Mouse (Mus musculus): ENCODE results near the gene BC052040. TPM values are rescaled to one million over a fixed set of nuclear protein-coding genes. Genes with fewer than 3 reads are reported as not detected.
A peak's percentile ranks its signal among the peaks of the same experiment; 100 is the strongest.

Gene BC052040
- polyA plus RNA-seq, 1 experiment from 2014 or later = 12.9 TPM

DNA sequence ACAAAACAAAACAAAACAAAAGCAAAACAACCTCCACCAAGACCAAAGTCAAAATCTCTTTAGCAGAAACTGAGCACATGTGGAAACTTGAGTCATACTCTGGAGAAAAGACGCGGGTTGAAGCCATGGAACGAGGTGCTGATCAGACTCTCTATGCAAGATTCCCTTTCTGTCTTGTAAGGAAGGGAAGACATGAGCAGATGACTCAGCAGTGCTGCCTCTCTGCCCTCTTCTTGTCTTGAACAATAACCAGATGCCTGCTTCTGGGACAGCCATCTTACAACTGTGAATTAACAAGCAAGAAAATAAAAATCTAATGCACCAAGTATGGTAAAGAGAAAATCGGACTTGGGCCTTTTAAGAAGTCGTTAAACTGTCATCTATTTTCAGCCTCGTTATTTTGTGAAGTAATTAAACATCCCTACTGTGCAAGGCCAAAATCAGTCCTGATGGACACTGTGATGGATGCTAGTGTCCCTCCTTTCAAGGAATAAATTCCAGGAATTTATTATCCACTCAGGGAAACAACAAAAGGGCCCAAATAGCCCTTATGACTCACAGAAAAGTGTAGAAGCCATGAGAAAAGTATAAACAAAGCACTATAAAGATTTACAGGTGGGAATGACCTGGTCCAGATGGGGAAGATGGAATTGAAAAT, 18.0 kb upstream of the BC052040 start:
- Histone ChIP-seq H3K9me3 (replicated peaks; ENCODE audit: control insufficient read depth, low read length) (no peaks in the 10 kb centered on the region; the same call in 1 of the 2 replicates), H3K36me3 (ENCODE audit: control insufficient read depth, insufficient read depth) (no peaks in the 10 kb centered on the region), H3K27me3 (ENCODE audit: control insufficient read depth, insufficient read depth, low read length) (no peaks in the 10 kb centered on the region), H3K9ac (ENCODE audit: low read length) (no peak overlapping the region), H3K4me1 (ENCODE audit: control insufficient read depth, insufficient read depth, low read length) (no peaks in the 10 kb centered on the region), H3K4me2 (ENCODE audit: low read depth, low read length) (no peak overlapping the region), H3K4me3 (ENCODE audit: low read length) (no peak overlapping the region), H3K27ac (ENCODE audit: low read length) (no peak overlapping the region)
- WGBS = 78% methylated on average over 6 of the region's 6 CpGs
- ATAC-seq (replicated peaks; ENCODE audit: extremely low read depth, insufficient read depth, low FRiP score) = no peak

DNA sequence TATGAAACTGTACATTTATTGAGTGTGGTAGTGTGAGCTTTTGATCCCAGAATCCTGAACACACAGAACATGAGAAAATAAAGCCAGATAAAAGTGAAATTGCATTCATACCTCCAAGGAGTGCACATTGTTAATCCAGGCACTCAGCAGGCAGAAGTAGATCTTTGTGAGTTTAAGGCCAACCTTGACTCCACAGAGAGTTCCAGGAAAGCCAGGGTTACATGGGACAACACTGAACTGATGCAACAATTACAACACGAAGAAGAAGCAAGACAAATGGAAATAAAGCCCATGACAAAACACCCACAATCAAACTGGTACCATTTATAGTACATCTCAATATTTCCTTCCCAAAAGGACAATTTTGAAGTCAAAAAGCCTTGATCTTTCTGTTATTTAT, 9.5 kb upstream of the BC052040 start:
- Histone ChIP-seq H3K4me2 (ENCODE audit: low read depth, low read length) (no peak overlapping the region), H3K4me1 (ENCODE audit: control insufficient read depth, insufficient read depth, low read length) (no peaks in the 10 kb centered on the region), H3K9me3 (replicated peaks; ENCODE audit: control insufficient read depth, low read length) (no peaks in the 10 kb centered on the region), H3K36me3 (ENCODE audit: control insufficient read depth, insufficient read depth) (no peaks in the 10 kb centered on the region), H3K27me3 (ENCODE audit: control insufficient read depth, insufficient read depth, low read length) (no peaks in the 10 kb centered on the region), H3K27ac (ENCODE audit: low read length) (no peak overlapping the region), H3K9ac (ENCODE audit: low read length) (no peak overlapping the region), H3K4me3 (ENCODE audit: low read length) (no peak overlapping the region)
- ATAC-seq (replicated peaks; ENCODE audit: extremely low read depth, insufficient read depth, low FRiP score) = no peak
- 74% methylated on average over 1 of the region's 1 CpGs for WGBS

DNA sequence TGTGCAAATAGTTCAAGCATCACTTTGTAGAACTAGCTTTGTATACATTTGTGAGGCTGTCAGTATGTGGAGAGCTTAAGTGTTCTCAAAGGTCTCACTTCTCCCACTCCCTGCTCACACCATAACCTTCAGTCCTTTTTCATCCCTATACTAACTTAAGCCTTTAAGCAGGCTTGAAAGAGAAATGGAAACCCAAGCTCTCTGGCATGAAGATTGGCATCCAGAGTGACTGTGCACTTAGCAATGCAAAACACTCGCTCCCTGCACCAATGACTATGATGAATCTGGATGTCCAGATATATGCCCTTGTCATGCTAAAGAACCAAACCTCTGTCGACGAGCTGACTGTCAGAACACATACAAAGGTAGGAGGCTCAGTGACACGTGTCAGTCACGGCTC, 6.7 kb upstream of the BC052040 start:
- no peak overlapping the region for H3K4me2 ChIP-seq (ENCODE audit: low read depth, low read length)
- H3K9me3 ChIP-seq (replicated peaks; ENCODE audit: control insufficient read depth, low read length) = no peaks in the 10 kb centered on the region
- no peak for ATAC-seq (replicated peaks; ENCODE audit: extremely low read depth, insufficient read depth, low FRiP score)
- no peak overlapping the region for H3K27ac ChIP-seq (ENCODE audit: low read length)
- no peaks in the 10 kb centered on the region for H3K27me3 ChIP-seq (ENCODE audit: control insufficient read depth, insufficient read depth, low read length)
- 42% methylated on average over 5 of the region's 5 CpGs for WGBS
- H3K9ac ChIP-seq (ENCODE audit: low read length) = no peak overlapping the region
- H3K4me1 ChIP-seq (ENCODE audit: control insufficient read depth, insufficient read depth, low read length) = peaks cover 9% of the 10 kb centered on the region
- H3K4me3 ChIP-seq (ENCODE audit: low read length) = no peak overlapping the region
- H3K36me3 ChIP-seq (ENCODE audit: control insufficient read depth, insufficient read depth) = no peaks in the 10 kb centered on the region

DNA sequence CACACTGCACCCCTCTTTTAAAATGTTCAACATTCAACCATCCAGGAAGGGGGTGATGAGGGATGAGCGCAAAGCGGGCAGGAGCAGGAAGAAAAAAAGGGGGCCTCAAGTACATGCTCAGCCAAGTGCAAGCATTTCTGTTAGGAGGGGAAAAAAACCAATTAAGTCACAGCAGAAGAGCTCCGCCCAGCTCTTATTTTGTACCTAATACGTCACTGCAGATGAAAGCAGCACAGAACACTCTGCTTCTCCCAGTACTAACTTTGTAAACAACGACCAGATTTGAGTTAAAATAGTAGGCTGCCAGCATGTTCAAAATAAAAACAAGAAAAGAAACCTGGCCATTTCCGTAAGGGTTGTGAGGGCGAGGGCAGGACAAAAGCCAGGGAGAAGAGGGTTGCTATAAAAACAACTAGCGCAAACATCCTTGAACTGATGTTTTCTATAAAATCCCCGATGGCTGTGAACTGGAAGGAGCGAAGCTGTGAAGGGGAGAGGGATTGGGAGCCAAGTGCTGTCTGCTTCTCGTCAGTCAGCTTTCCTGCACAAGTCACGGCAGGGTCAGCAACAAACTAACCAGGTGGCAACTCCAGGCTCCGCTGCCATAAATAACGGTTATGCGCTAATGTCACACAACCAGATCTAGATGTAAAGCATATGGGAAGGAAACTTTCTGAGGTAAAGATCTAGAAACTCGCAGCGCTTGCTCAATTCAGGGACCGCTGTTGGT, 2.2 kb upstream of the BC052040 start:
- Histone ChIP-seq H3K9ac (ENCODE audit: low read length) (peak overlapping the region; percentile 47), H3K27me3 (ENCODE audit: control insufficient read depth, insufficient read depth, low read length) (no peaks in the 10 kb centered on the region), H3K36me3 (ENCODE audit: control insufficient read depth, insufficient read depth) (no peaks in the 10 kb centered on the region), H3K4me3 (ENCODE audit: low read length) (peak overlapping the region; percentile 33), H3K27ac (ENCODE audit: low read length) (peak overlapping the region; percentile 21; the same call in 1 of the 2 replicates), H3K4me2 (ENCODE audit: low read depth, low read length) (peak overlapping the region; percentile 56), H3K4me1 (ENCODE audit: control insufficient read depth, insufficient read depth, low read length) (peaks cover 22% of the 10 kb centered on the region), H3K9me3 (replicated peaks; ENCODE audit: control insufficient read depth, low read length) (no peaks in the 10 kb centered on the region)
- no peak for ATAC-seq (replicated peaks; ENCODE audit: extremely low read depth, insufficient read depth, low FRiP score)
- 39% methylated on average over 18 of the region's 18 CpGs for WGBS

DNA sequence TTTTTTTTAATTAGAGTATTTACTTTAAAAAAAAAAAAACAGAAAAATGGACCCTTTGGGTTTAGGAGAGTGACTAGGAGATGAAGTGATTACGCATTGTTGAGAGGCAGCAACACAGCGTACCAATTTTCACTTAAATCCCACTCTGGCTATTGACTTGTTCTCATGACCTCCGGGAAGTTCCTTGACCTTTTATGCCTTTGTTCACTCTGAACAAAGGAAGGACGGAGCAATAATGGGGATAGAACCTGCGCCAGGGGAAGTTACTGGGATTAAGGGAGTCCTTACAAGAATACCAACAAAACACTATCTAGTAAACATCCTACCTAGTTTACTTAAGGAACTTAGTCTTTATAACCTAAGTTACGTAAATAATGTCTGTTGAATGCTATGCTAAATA, 1.5 kb upstream of the BC052040 start:
- no peak for ATAC-seq (replicated peaks; ENCODE audit: extremely low read depth, insufficient read depth, low FRiP score)
- peaks cover 22% of the 10 kb centered on the region for H3K4me1 ChIP-seq (ENCODE audit: control insufficient read depth, insufficient read depth, low read length)
- H3K27me3 ChIP-seq (ENCODE audit: control insufficient read depth, insufficient read depth, low read length) = no peaks in the 10 kb centered on the region
- H3K27ac ChIP-seq (ENCODE audit: low read length) = no peak overlapping the region
- 75% methylated on average over 6 of the region's 6 CpGs for WGBS
- no peak overlapping the region; the same call in 1 of the 2 replicates for H3K4me3 ChIP-seq (ENCODE audit: low read length)
- no peak overlapping the region; the same call in 1 of the 2 replicates for H3K9ac ChIP-seq (ENCODE audit: low read length)
- peak overlapping the region; percentile 56; the same call in 1 of the 2 replicates for H3K4me2 ChIP-seq (ENCODE audit: low read depth, low read length)
- no peaks in the 10 kb centered on the region for H3K36me3 ChIP-seq (ENCODE audit: control insufficient read depth, insufficient read depth)
- no peaks in the 10 kb centered on the region for H3K9me3 ChIP-seq (replicated peaks; ENCODE audit: control insufficient read depth, low read length)

DNA sequence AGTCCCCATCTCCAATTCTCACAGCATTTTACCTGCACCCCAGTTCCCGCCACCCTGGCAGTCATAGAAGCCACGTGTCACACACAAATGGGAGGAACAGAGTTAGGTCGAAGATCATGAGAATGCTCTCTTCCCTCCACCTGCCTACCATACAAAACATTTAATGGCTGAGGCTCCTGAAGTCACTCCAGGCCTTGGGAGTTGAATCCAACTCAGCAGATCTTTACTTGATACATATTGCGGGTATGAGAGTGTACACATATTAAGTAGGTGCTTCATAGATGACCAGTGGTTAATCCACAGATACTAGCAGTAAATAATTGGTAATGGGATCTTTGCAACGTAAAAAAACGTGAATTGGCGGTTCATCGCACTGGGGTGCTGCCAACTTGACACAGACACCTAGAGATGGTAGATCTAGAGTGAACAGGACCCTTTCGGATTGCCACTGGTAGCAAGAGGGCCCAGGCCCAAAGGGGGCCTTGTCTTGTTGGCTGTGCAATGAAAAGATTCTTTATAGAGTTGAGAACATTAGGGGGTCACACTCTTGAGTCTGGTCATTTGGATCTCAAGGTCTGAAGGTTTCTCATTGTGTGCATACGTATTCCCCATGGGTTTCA, 583 bp downstream of the BC052040 start:
- ATAC-seq (replicated peaks; ENCODE audit: extremely low read depth, insufficient read depth, low FRiP score) = no peak
- no peaks in the 10 kb centered on the region for H3K9me3 ChIP-seq (replicated peaks; ENCODE audit: control insufficient read depth, low read length)
- no peaks in the 10 kb centered on the region for H3K27me3 ChIP-seq (ENCODE audit: control insufficient read depth, insufficient read depth, low read length)
- H3K27ac ChIP-seq (ENCODE audit: low read length) = peak overlapping the region; percentile 65; the same call in 1 of the 2 replicates
- peak overlapping the region; percentile 89 for H3K4me2 ChIP-seq (ENCODE audit: low read depth, low read length)
- 65% methylated on average over 10 of the region's 10 CpGs for WGBS
- H3K36me3 ChIP-seq (ENCODE audit: control insufficient read depth, insufficient read depth) = no peaks in the 10 kb centered on the region
- H3K9ac ChIP-seq (ENCODE audit: low read length) = peak overlapping the region; percentile 84
- peak overlapping the region; percentile 93 for H3K4me3 ChIP-seq (ENCODE audit: low read length)
- peaks cover 22% of the 10 kb centered on the region for H3K4me1 ChIP-seq (ENCODE audit: control insufficient read depth, insufficient read depth, low read length)

DNA sequence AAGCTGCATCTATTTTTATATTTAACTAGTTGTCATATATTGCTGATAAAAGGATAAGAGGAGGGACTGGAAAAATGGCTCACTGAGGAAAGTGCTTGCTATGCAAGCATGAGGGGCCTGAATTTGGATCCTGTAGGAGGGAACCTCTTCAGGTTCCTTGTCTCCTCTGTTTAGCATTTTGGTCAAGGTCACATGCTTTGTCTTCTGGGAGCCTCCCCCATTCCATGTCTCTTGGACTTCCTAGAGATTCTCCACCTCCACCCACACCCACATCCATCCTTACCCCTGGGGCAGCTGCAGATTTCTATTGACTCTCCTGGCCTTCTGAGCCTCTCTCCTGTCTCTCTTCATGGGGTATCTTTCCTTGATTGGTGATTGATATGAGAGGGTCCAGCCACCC, 2.3 kb downstream of the BC052040 start:
- no peak overlapping the region for H3K4me3 ChIP-seq (ENCODE audit: low read length)
- peaks cover 22% of the 10 kb centered on the region for H3K4me1 ChIP-seq (ENCODE audit: control insufficient read depth, insufficient read depth, low read length)
- H3K9ac ChIP-seq (ENCODE audit: low read length) = no peak overlapping the region
- no peaks in the 10 kb centered on the region for H3K36me3 ChIP-seq (ENCODE audit: control insufficient read depth, insufficient read depth)
- H3K4me2 ChIP-seq (ENCODE audit: low read depth, low read length) = no peak overlapping the region
- no peak overlapping the region for H3K27ac ChIP-seq (ENCODE audit: low read length)
- no peaks in the 10 kb centered on the region for H3K9me3 ChIP-seq (replicated peaks; ENCODE audit: control insufficient read depth, low read length)
- no peaks in the 10 kb centered on the region for H3K27me3 ChIP-seq (ENCODE audit: control insufficient read depth, insufficient read depth, low read length)
- ATAC-seq (replicated peaks; ENCODE audit: extremely low read depth, insufficient read depth, low FRiP score) = no peak

DNA sequence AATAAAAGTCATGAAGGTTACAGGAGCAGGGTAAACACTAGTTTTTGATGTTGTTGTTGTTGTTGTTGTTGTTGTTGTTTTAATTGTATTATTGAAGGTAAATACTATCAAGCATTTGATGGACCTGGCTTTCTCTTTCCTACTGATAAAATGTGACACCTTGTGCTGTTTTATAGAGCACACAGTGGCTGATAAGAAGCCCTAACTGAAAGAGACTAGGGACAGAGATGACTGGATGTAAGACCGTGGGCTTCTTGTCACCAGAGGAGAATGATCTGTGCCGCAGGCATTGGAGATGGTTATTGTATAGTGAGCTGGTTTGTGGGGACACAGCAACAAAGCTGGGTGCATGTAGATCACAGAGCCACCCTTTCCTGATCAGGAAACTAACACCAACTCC, 9.1 kb downstream of the BC052040 start:
- 68% methylated on average over 2 of the region's 2 CpGs for WGBS
- no peak for ATAC-seq (replicated peaks; ENCODE audit: extremely low read depth, insufficient read depth, low FRiP score)
- Histone ChIP-seq H3K9me3 (replicated peaks; ENCODE audit: control insufficient read depth, low read length) (no peaks in the 10 kb centered on the region), H3K27ac (ENCODE audit: low read length) (no peak overlapping the region), H3K4me3 (ENCODE audit: low read length) (no peak overlapping the region), H3K4me1 (ENCODE audit: control insufficient read depth, insufficient read depth, low read length) (peaks cover 14% of the 10 kb centered on the region), H3K9ac (ENCODE audit: low read length) (no peak overlapping the region), H3K27me3 (ENCODE audit: control insufficient read depth, insufficient read depth, low read length) (no peaks in the 10 kb centered on the region), H3K36me3 (ENCODE audit: control insufficient read depth, insufficient read depth) (no peaks in the 10 kb centered on the region), H3K4me2 (ENCODE audit: low read depth, low read length) (no peak overlapping the region)

DNA sequence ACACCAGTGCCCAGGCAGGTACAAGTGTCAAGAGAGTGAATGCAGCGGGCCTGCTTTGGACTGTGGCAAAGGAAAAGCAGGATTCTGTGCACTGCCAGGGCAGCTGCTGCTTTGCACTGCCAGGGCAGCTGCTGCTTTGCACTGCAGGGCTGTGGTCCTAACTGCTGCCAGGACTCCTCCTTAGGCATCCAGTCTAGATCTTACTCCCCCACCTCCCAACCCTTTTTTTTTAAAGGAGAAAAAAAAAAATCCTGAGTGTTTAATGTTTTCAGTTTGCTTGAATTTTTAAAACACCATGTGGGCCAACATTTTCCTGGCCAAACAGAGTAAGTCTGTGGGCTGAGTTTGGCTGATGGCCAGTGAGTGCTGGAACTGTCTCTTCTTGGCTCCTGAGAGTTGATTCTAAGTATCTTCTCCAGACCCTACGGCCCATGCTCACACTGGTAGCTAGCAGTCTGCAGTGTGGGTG, 11.2 kb downstream of the BC052040 start:
- Histone ChIP-seq H3K4me3 (ENCODE audit: low read length) (no peak overlapping the region), H3K4me1 (ENCODE audit: control insufficient read depth, insufficient read depth, low read length) (peaks cover 21% of the 10 kb centered on the region), H3K9ac (ENCODE audit: low read length) (0 out of 2 replicates have a peak overlapping the region, but pooled peaks have one; percentile 41), H3K27me3 (ENCODE audit: control insufficient read depth, insufficient read depth, low read length) (no peaks in the 10 kb centered on the region), H3K27ac (ENCODE audit: low read length) (peak overlapping the region; percentile 66), H3K36me3 (ENCODE audit: control insufficient read depth, insufficient read depth) (no peaks in the 10 kb centered on the region), H3K4me2 (ENCODE audit: low read depth, low read length) (no peak overlapping the region), H3K9me3 (replicated peaks; ENCODE audit: control insufficient read depth, low read length) (no peaks in the 10 kb centered on the region)
- ATAC-seq (replicated peaks; ENCODE audit: extremely low read depth, insufficient read depth, low FRiP score) = peak; percentile 65
- WGBS = 32% methylated on average over 2 of the region's 2 CpGs

Measured in heart, embryonic 16.5 days (tissue).